Mouse (Mus musculus) lung, postnatal 0 days (tissue): ENCODE measurements around the gene Rsrc1. TPM values are rescaled to one million over a fixed set of nuclear protein-coding genes. Genes with fewer than 3 reads are reported as not detected.

Experiments used
- ATAC-seq: fragments of 200-750 bp; cut with Nextera tagmentation; 2 replicates; pipeline ENCODE4 v1.8.0; 2017; ENCODE audit warnings: moderate library complexity
- DNase-seq: peaks from one replicate; pipeline ENCODE4 v3.0.0-alpha.2; 2016; ENCODE audit warnings: low spot score
- H3K27ac ChIP-seq: fragments of 300-500 bp; sonication (generic); 2 replicates; pipeline ENCODE4 v1.5.1; 2014; ENCODE audit warnings: antibody characterized with exemption, mild to moderate bottlenecking, low read length, mixed read lengths
- H3K27me3 ChIP-seq: fragments of 300-500 bp; sonication (generic); replicated peaks from 2 replicates; pipeline ENCODE4 v1.6.1; 2014; ENCODE audit warnings: low read length, mixed read lengths; ENCODE audit not compliant: insufficient read depth
- H3K36me3 ChIP-seq: fragments of 300-500 bp; sonication (generic); 2 replicates; pipeline ENCODE4 v1.6.1; 2014; ENCODE audit warnings: low read length, mixed read lengths; ENCODE audit not compliant: insufficient read depth
- H3K4me1 ChIP-seq: fragments of 300-500 bp; sonication (generic); 2 replicates; pipeline ENCODE4 v1.6.1; 2014; ENCODE audit warnings: antibody characterized with exemption, low read depth, low read length, mixed read lengths; ENCODE audit not compliant: insufficient read depth
- H3K4me2 ChIP-seq: fragments of 300-500 bp; sonication (generic); replicated peaks from 2 replicates; pipeline ENCODE4 v1.6.1; 2014; ENCODE audit warnings: low read depth, mild to moderate bottlenecking, low read length, moderate library complexity, mixed read lengths
- H3K4me3 ChIP-seq: fragments of 300-500 bp; sonication (generic); 2 replicates; pipeline ENCODE4 v1.5.1; 2014; ENCODE audit warnings: low read depth, low read length
- H3K9ac ChIP-seq: fragments of 300-500 bp; sonication (generic); replicated peaks from 2 replicates; pipeline ENCODE4 v1.6.1; 2014; ENCODE audit warnings: low read depth, mild to moderate bottlenecking
- H3K9me3 ChIP-seq: fragments of 300-500 bp; sonication (generic); 2 replicates; pipeline ENCODE4 v1.6.1; 2016; ENCODE audit warnings: low read length, mixed read lengths
- CTCF ChIP-seq: IDR thresholded peaks from 2 replicates; pipeline ENCODE4 v1.5.1; 2016; ENCODE audit warnings: antibody characterized with exemption, mild to moderate bottlenecking
- EP300 ChIP-seq: IDR thresholded peaks from 2 replicates; pipeline ENCODE4 v1.6.1; 2016; ENCODE audit warnings: antibody characterized with exemption, mild to moderate bottlenecking, control low read depth
- WGBS: fragments of 180-500 bp; shearing (Covaris S2); extraction: QIAGEN DNeasy Blood & Tissue Kit; methylation state at CpG from one replicate; pipeline ENCODE4 v1.1.7; 2014; 5-methylcytosine and 5-hydroxymethylcytosine counted together
- polyA plus RNA-seq: library from polyadenylated mRNA; unstranded; fragments of >200 nt; fragmentation: Nextera tagmentation; extraction: Ambion mirVana; gene quantifications from 2 replicates; pipeline ENCODE4 v1.2.1, GENCODE M21; 2015

Gene Rsrc1
- polyA plus RNA-seq, 1 experiment from 2014 or later: 15.7 TPM

- Histone ChIP-seq H3K36me3 (no peaks in the 10 kb centered on the region), H3K4me3 (no peak overlapping the region), H3K9me3 (no peaks in the 10 kb centered on the region), H3K27ac (no peak overlapping the region), H3K9ac (no peak overlapping the region), H3K4me2 (no peak overlapping the region), H3K27me3 (peaks cover 68% of the 10 kb centered on the region), H3K4me1 (peaks cover 4% of the 10 kb centered on the region; the same call in 1 of the 2 replicates)
- TF ChIP-seq EP300 (no peak), CTCF (no peak)
- DNase-seq (no peak), ATAC-seq (no peak)
- WGBS: 2% methylated on average over 10 of the region's 10 CpGs
Measured at GRCm38 (mm10) chr3:66970261-66970660, 10.9 kb upstream of the Rsrc1 start.

DNA sequence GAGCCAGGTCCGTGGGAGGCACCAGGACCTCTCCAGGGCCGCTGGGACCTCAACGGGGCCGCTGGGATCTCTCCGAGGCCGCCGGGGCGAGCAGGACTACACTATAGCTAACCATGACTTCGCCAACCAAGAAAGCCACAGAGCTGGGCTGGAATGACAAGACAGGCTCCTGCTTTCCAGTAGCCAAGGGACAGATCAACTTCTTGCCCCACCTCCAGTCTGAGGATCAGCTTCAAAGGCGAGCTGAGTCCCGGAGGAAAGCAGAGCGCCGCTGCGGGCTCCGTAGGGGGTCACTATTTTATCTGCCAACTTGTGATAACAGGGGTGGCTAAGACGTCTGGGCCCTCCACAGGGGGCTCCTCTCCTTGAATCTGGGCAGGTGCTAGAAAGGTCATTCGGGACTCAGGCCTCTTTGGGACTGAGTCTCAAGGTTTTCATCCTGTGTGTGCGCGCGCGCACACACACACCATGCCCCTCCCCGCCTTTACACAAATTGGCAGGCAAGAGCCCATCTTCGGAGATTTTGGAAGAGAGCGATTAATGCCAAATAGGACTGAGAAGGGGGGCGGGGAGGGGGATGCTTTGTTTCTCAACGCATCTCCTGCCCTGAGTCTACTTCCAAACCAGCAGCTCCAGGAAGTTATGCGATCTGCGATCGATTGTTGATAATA is 10.4 kb upstream of the Rsrc1 start:
- no peaks in the 10 kb centered on the region for H3K36me3 ChIP-seq
- no peak overlapping the region for H3K4me3 ChIP-seq
- ATAC-seq (no peak), DNase-seq (no peak)
- 1% methylated on average over 29 of the region's 29 CpGs for WGBS
- H3K27me3 ChIP-seq: peaks cover 70% of the 10 kb centered on the region
- H3K9ac ChIP-seq: no peak overlapping the region
- TF ChIP-seq EP300 (no peak), CTCF (no peak)
- no peak overlapping the region for H3K4me2 ChIP-seq
- H3K4me1 ChIP-seq: peaks cover 4% of the 10 kb centered on the region; the same call in 1 of the 2 replicates
- H3K27ac ChIP-seq: no peak overlapping the region
- no peaks in the 10 kb centered on the region for H3K9me3 ChIP-seq

- no peaks in the 10 kb centered on the region for H3K9me3 ChIP-seq
- no peak overlapping the region for H3K27ac ChIP-seq
- 5% methylated on average over 16 of the region's 16 CpGs for WGBS
- H3K4me3 ChIP-seq: no peak overlapping the region
- H3K4me1 ChIP-seq: peaks cover 4% of the 10 kb centered on the region; the same call in 1 of the 2 replicates
- H3K27me3 ChIP-seq: peaks cover 81% of the 10 kb centered on the region
- TF ChIP-seq CTCF (no peak), EP300 (no peak)
- H3K36me3 ChIP-seq: no peaks in the 10 kb centered on the region
- no peak for ATAC-seq
- no peak overlapping the region for H3K9ac ChIP-seq
- H3K4me2 ChIP-seq: no peak overlapping the region
- no peak for DNase-seq
Measured at GRCm38 (mm10) chr3:66972191-66972950, 8.8 kb upstream of the Rsrc1 start.

GRCm38 (mm10) chr3:66973391-66973943 is 7.7 kb upstream of the Rsrc1 start:
- peak overlapping the region; percentile 38 for H3K4me3 ChIP-seq
- TF ChIP-seq EP300 (no peak), CTCF (no peak)
- H3K9ac ChIP-seq: no peak overlapping the region
- no peaks in the 10 kb centered on the region for H3K36me3 ChIP-seq
- H3K4me1 ChIP-seq: peaks cover 5% of the 10 kb centered on the region; the same call in 1 of the 2 replicates
- H3K27ac ChIP-seq: no peak overlapping the region
- peak; percentile 79 for DNase-seq
- H3K27me3 ChIP-seq: peaks cover 81% of the 10 kb centered on the region
- H3K4me2 ChIP-seq: peak overlapping the region; percentile 65
- H3K9me3 ChIP-seq: no peaks in the 10 kb centered on the region
- ATAC-seq: peak; percentile 94
- WGBS: under 1% methylated on average over 58 of the region's 59 CpGs

- no peak for ATAC-seq
Measured at GRCm38 (mm10) chr3:66974501-66974900, 6.7 kb upstream of the Rsrc1 start.

GRCm38 (mm10) chr3:66976889-66977615 is 4.1 kb upstream of the Rsrc1 start:
- Histone ChIP-seq H3K9me3 (no peaks in the 10 kb centered on the region), H3K4me2 (no peak overlapping the region), H3K27ac (no peak overlapping the region), H3K36me3 (no peaks in the 10 kb centered on the region), H3K9ac (no peak overlapping the region), H3K4me1 (peaks cover 10% of the 10 kb centered on the region; the same call in 1 of the 2 replicates), H3K4me3 (no peak overlapping the region), H3K27me3 (peaks cover 93% of the 10 kb centered on the region)
- WGBS: 7% methylated on average over 13 of the region's 13 CpGs
- no peak for DNase-seq
- TF ChIP-seq EP300 (no peak), CTCF (no peak)
- ATAC-seq: no peak

More at GRCm38 (mm10) chr3:66974501-66974900, 6.7 kb upstream of the Rsrc1 start:
- Histone ChIP-seq H3K27me3 (peaks cover 90% of the 10 kb centered on the region), H3K27ac (no peak overlapping the region), H3K4me3 (no peak overlapping the region), H3K36me3 (no peaks in the 10 kb centered on the region), H3K4me1 (peaks cover 10% of the 10 kb centered on the region; the same call in 1 of the 2 replicates), H3K9me3 (no peaks in the 10 kb centered on the region), H3K4me2 (no peak overlapping the region), H3K9ac (no peak overlapping the region)
- 19% methylated on average over 3 of the region's 3 CpGs for WGBS
- TF ChIP-seq CTCF: no peak
- TF ChIP-seq EP300: no peak
- no peak for DNase-seq
